Mouse (Mus musculus) right cerebral cortex, adult 2 months (tissue): Measurements from ENCODE around the gene Ang.
A peak's percentile ranks its signal among the peaks of the same experiment; 100 is the strongest.

ENCODE experiments used
- DNase-seq, 2 experiments: peaks; one replicate each; pipeline ENCODE4 v3.0.0; 2021 to 2022; ENCODE audit warnings: low spot score in 2 of 2

The Ang gene

DNA sequence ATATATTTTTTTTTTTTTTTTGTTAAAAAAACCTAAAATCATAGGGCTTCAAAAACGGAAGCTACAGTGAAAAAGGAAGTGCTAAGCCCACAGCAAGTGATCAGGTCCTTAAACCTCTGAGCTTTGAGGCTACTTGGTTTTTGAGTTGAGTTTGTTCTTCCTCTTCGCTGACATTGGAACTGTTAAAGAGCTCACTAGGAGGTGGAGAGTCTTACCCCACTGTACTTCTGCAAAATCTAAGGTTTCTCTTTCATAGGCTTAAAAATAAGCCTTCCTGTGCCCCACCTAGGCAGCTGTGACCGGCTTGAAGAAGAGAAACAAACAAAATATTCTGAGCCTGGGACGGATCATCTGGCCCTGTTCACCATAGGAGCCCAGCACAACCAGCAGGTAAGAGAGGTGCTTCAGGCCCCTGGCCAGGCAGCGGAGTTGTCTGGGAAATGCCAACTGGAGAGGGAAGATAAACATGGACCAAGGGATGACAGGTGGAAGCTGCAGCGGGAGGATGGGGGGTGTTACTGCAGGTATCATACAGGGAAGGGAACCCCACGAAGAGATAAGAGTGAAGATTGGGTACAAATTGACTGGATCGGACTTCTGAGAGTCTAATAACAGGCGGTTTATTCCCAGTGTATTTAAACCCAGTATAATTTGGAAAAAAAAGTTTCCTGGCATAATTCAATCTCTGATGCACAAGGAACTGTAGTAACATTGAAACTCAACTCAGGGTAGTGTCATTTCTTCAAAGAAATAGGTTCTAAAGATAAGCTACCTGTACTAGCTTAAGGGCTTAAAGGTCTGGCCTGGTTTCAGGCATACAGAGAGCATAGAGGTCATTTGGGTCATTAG, 38.0 kb downstream of the Ang start:
- no peak for DNase-seq

DNA sequence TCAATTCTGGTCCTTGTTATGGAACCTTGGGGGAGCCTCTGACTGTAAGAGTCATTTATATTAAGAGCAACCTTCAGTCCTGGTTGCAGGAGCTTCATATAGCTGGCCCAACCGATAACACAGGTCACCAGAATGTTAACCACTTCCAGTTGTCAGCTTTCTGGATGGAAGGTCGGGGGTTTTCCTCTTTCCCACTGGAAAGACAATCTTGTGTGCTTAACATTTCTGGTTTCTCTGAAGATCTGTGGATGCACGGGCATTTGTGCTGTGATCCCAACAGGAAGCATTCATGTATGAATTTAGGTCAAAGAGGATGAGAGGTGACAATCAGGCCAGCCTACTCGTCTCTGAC, 38.6 kb downstream of the Ang start:
- DNase-seq: no peak

DNA sequence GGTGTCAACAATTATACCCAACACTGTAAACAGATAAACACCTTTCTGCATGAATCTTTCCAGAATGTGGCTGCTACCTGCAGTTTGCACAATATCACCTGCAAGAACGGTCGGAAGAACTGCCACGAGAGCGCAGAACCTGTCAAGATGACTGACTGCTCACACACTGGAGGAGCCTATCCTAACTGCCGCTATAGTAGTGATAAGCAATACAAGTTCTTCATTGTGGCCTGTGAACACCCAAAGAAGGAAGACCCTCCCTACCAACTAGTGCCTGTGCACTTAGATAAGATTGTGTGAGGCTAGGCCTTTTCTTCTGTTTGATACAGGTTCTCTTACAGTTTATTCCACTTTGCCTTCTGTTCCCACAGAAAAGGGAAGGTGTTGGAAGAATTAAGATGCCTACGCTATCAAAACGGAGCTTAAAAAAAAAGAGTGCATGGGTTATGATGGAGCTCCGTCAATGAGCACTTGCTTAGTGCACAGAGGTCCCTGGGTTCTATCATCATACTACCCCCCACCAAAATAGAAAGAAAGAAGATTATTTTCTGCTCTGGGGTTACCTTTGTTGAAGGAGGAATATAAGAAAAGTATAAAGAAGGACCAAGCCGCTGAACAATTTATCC, 39.5 kb downstream of the Ang start:
- DNase-seq: no peak

DNA sequence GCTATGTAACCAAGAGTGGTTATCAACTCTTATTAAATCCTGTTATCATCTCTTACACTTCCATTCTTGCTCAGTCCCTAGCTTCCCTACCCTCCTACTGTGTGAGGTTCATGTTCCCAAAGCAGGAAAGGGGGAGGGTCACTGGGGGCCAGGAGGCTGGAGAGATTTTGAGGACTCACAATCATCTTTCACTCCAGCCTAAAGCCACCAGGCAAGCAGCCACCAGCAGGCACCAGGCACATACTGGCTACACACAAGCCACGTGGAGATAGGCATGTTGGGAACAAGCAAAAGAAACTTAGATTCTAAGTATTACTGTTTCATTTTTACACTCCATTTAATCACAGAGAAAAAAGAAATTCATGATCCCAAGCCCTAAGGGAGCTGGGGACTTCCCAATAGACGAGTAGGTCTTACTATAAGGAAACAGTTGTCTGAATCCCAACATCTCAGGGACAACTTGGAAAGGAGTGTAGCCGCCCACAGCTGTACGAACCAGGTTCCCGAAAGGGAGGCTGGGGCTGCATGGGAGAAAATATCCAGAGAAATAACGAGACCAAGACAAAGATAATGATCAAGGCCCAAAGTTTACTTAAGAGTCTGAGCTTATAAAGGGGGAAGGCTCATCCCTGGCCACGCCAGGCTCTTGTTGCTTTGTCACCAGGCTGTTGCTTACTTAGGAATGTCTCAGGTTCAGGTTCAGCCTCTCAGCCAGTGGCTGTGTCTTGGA, 40.3 kb downstream of the Ang start:
- no peak for DNase-seq

DNA sequence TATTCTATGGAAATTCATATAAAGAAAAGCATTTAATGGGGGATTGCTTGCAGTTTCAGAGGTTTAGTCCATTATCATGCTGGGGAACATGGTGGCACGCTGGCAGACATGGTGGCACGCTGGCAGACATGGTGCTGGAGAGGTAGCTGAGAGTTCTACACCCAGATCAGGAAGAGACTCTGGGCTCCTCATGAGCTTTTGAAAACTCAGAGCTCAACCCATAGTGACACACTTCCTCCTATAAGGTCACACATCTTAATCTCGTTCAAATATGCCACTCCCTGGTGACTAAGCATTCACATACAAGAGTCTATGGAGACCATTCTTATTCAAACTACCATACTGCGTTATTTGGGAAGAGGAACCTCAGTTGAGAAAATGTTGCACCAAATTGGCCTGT, 41.4 kb downstream of the Ang start:
- no peak for DNase-seq

DNA sequence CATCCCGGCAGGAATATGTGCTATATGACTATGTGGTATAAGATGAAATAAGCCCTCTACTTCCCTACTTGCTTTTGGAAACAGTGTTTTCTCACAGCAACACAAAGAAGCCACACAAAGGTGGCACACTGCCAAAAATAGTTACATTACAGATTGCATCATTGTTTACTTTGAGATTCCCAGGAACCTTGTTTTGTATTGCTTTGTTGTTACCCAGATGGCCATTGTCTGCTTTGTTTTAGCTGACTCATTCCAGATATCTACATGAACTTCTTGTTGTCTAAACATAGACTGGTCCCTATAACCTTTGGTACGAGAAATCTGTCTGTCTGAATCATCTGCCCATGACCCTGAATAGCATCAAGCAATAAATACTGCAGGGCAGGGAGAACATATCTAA, 49.4 kb downstream of the Ang start:
- no peak for DNase-seq

DNA sequence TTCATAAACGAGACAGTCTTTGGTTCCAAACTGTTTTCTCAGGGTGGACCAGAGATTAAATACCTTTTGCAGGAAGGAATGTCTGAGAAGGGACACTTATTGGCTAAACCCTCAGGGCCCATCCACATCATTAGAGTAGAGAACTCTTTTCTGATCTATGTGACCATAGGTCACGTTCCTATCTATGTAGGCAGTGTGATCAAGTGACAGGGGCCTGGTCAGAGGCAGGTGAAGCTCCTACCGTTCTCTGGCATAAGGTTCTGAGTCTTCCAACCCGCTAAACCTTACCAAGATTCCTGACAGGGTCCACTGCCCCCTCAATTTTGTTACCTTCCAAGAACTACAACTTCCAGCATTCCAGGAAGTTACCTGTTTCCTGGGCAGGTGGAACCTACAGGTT, 51.2 kb downstream of the Ang start:
- DNase-seq: no peak

DNA sequence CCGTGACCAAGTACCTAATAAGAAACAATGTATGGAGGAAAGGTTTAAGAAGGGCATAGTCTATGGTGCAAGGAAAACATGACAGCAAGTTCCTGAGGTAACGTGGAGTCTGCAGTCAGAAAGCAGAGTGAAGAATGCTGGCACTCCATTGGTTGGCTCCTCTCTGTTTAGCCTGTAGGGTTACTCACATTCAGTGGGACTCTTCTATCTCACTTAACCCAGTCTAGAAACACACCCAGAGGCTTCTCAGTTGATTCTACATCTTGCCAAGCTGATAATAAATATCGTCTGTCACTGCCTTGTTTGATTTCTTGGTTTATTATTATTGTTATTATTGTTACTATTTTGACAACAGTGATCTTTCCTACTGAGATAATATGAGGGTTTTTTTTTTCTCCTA, 51.6 kb downstream of the Ang start:
- DNase-seq: no peak

DNA sequence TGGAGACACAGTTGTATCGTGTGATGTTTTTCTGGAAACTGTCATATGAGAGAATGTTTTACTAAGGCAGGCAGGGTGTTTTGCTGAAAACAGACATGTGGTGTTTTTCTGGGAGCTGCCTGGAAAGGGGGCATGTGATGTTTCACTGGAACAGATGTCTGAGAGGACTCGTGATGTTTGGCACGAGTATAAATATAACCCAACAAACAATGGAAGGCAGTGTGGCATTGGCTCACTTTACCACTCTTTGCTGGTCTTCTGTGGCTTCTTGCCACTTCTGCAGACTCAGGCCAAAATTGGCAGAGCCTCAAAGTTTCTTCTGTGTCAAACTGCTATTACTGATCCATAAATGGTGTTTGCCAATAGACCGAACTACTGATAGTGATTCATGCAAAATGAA, 52.3 kb downstream of the Ang start:
- peak; percentile 20 to 33 for DNase-seq

DNA sequence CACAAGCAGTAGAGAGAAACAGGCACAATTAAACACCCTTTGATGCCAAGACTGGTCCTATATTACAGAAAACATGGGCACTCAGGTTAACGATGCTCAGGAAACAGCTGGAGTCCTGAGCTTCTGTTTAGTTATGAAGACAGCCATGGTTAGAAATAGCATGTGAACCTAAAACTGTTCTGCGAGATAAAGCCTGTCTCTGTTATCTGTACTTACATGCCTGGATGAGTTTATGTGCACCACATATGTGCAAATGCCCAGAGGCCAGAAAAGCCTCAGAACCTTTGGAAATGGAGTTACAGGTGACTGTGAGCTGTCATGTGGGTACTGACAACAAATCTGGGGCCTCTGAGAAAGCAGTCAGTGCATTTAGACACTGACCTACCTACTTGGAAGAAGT, 53.0 kb downstream of the Ang start:
- no peak for DNase-seq

DNA sequence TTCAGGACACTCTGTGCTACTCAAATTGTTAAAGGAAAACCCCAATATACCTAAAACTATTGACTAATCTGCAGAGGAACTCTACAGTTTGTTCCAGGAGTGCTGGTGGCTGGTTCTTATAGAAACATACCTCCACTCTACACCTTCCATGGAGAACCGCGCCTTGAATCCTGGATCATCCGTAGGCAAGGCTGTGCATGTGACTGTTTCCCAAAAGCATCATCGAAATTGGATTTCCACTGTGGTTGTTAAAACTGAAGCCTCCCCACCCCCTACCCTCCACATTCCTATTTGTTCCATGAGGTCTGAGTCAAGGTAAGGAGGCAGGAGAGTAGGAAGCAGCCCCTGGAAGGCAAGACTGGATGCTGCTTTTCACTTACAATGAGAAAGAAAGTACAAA, 53.5 kb downstream of the Ang start:
- DNase-seq: no peak

DNA sequence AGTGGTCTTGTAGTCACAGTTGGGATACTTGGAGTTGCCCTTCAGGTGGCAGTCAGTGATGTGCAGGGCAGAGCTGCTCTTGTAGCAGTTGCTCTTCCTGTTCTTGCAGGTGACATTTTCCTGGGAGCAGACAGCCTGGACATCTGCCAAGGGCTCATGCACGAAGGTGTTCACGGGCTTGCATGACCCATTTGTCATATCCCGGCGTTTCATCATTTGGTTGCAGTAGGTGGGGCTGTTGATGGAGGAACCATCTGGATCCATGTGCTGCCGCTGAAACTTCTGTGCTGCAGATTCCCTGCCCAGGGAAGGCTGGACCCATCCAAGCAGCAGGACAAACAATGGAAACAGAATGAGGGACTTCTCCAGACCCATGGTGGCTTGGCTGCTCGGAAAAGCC, 54.6 kb downstream of the Ang start:
- peak in 1 of 2 experiments; percentile 13 for DNase-seq

DNA sequence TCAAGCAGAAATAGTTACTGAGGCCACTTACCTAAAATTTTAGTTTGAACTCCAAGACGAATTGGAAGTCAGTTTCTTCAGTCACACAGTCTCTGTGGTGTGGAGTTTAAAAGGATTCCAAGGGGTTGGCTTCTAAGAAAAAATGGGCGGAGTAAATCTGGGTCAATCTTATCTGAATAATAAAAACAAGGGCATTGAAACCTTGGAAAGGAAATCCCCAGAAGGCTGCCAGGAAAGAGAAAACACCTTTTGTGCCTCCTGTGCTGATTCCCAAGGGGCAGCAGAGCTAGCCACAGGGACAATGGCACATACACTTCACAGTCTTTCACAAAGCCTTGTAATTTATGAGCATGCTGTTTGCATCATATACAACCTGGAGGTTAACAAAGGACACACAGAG, 55.7 kb downstream of the Ang start, which contains the start of gene Rnase1:
Rnase1 (minus strand) TSS at position 101 of the 400 bp plus-strand sequence.
- no peak for DNase-seq

DNA sequence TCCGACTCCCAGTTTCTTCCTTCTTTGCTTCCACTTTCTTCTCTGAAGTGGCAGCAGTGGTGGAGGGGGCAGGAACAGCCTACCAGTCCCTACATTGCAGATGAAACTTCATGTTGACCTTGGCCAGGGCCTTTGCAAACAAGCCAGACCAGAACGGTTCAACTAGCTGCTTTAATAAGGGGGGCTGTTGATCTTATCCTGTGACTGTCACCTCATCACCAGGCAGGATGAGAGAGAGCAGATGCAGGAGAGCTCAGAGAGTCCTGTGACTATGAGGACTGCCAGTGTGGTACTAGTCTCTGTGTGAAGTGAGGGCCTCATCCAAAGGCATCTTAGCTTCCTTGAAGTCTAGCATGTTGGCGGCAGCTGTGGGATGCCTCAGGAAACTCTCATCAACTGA, 57.1 kb downstream of the Ang start:
- DNase-seq: no peak

DNA sequence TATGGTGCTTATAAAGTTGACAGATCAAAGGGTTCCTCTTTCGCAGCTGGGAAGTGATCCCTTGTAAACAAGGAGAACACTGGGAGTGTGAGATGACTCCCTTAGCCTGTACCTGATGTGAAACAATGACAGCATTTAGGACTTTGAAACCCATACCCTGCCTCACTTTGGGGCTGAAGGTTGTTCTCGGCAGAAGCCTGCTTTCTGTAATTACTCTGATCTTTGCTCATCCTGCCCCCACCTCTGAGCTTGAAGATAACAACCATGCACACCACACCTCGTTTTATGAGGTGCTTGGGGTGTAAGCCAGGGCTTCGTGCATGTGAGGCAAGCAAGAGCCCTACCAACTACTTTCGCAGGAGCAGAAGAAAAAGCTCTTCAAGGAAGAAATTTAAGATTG, 58.2 kb downstream of the Ang start:
- DNase-seq: no peak

DNA sequence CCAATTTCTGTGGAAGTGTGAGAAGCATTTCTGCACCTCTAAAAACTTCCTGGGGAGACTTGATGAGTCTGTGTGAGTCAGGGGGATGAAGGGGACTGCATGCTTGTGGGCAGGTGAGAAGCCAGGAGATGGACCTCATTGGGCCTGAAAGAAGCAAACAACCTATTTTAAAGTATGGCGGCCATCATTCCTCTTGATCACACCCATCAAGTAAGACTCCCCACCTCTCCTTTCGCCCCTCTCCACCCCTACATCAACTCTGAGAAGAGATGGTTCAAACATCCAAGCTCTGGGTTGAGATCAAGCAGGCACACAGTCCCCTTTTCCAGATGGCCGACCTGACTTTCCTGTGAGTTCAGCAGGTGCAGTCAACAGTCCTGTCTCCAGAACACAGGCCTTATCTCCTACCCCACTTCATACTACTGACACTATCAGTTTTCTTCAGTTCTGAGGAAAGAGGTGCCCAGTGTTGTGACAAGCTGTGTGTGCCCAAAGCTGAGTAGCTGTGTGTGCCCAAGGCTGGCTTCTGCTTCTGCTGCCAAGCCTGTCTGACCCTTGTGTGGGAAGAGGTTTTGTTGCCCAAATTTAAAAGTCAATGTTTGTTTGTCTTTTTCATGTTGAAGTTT, 59.4 kb downstream of the Ang start:
- no peak for DNase-seq
